Mouse (Mus musculus) intestine, embryonic 14.5 days (tissue): ENCODE results near the gene Chst8. TPM values are rescaled to one million over a fixed set of nuclear protein-coding genes. Genes with fewer than 3 reads are reported as not detected.
A peak's percentile ranks its signal among the peaks of the same experiment; 100 is the strongest.

ENCODE experiments used
- ATAC-seq: fragments of 200-750 bp; cut with Nextera tagmentation; replicated peaks from 2 replicates; pipeline ENCODE4 v1.8.0; 2017; ENCODE audit warnings: low read depth, moderate number of reproducible peaks, moderate TSS enrichment, moderate library complexity; ENCODE audit not compliant: low FRiP score, low TSS enrichment
- DNase-seq: peaks from one replicate; pipeline ENCODE4 v3.0.0-alpha.2; 2018; ENCODE audit warnings: low spot score
- H3K27ac ChIP-seq: fragments of 300-500 bp; sonication (generic); 2 replicates; pipeline ENCODE4 v1.5.1; 2014; ENCODE audit warnings: low read depth, mild to moderate bottlenecking, control low read depth
- H3K27me3 ChIP-seq: fragments of 300-500 bp; sonication (generic); replicated peaks from 2 replicates; pipeline ENCODE4 v1.6.1; 2014; ENCODE audit warnings: low read length, control low read depth; ENCODE audit not compliant: control insufficient read depth, insufficient read depth
- H3K36me3 ChIP-seq: fragments of 300-500 bp; sonication (generic); 2 replicates; pipeline ENCODE4 v1.6.1; 2014; ENCODE audit warnings: low read length, control low read depth; ENCODE audit not compliant: control insufficient read depth, insufficient read depth
- H3K4me1 ChIP-seq: fragments of 300-500 bp; sonication (generic); replicated peaks from 2 replicates; pipeline ENCODE4 v1.6.1; 2014; ENCODE audit warnings: low read length, control low read depth, mixed read lengths; ENCODE audit not compliant: control insufficient read depth, insufficient read depth
- H3K4me2 ChIP-seq: fragments of 300-500 bp; sonication (generic); 2 replicates; pipeline ENCODE4 v1.6.1; 2014; ENCODE audit warnings: low read length
- H3K4me3 ChIP-seq: fragments of 300-500 bp; sonication (generic); 2 replicates; pipeline ENCODE4 v1.5.1; 2014; ENCODE audit warnings: low read depth, low read length, control low read depth, mixed read lengths
- H3K9ac ChIP-seq: fragments of 300-500 bp; sonication (generic); 2 replicates; pipeline ENCODE4 v1.6.1; 2014; ENCODE audit warnings: mild to moderate bottlenecking, low read length
- H3K9me3 ChIP-seq: fragments of 300-500 bp; sonication (generic); 2 replicates; pipeline ENCODE4 v1.6.1; 2016; ENCODE audit warnings: low read length, control low read depth; ENCODE audit not compliant: control insufficient read depth
- WGBS: fragments of 180-500 bp; shearing (Covaris S2); extraction: QIAGEN DNeasy Blood & Tissue Kit; methylation state at CpG from one replicate; pipeline ENCODE4 v1.1.7; 2014; 5-methylcytosine and 5-hydroxymethylcytosine counted together
- polyA plus RNA-seq: library from polyadenylated mRNA; unstranded; fragments of >200 nt; fragmentation: Nextera tagmentation; extraction: Ambion mirVana; gene quantifications from 2 replicates; pipeline ENCODE4 v1.2.1, GENCODE M21; 2014

Chst8 gene
- polyA plus RNA-seq, 1 experiment from 2014 or later: 2.8 TPM

DNA sequence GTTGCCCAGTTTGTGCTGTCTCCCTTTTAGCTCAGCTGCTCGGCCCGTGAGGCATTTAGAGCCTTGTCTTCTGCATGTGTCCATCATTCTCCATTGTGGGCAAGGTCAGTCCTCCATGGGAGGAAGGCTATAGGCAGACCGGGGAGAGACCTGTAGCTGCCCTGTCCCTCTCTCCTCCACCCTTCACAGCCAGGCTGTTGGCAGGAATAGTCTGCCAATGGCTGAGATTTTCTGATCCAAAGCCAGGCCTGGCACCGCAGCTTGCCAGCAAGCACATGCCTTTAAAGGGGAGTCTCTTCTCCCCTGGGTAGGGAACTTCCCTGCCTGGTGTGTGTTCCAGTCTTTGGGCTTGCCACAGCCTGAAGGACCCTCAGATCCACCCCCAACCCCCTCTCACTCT lies 103.4 kb downstream of the Chst8 start:
- no peak overlapping the region for H3K27ac ChIP-seq
- H3K9me3 ChIP-seq: no peaks in the 10 kb centered on the region
- no peak overlapping the region for H3K4me3 ChIP-seq
- H3K4me1 ChIP-seq: no peaks in the 10 kb centered on the region
- no peaks in the 10 kb centered on the region for H3K36me3 ChIP-seq
- H3K4me2 ChIP-seq: no peak overlapping the region
- ATAC-seq (no peak), DNase-seq (no peak)
- WGBS: 83% methylated on average over 4 of the region's 4 CpGs
- H3K27me3 ChIP-seq: no peaks in the 10 kb centered on the region
- H3K9ac ChIP-seq: no peak overlapping the region

DNA sequence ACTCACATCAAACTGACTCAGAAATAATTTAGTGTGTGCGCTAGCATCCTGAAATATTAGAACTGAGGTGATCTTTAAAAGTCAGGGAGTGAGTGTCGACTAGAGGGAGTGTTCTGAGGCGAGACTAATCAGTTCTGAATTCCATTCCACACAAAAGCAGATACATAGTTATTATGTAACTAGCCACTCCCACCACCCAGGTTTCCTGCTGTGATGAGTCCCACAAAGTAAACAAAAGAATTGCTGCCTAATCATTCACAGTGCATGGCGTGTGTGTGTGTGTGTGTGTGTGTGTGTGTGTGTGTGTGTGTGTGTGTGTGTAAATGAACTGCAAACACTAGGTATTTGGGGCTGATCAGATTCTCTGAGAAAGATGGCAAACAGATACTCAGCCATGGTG lies 108.1 kb downstream of the Chst8 start:
- H3K27me3 ChIP-seq: no peaks in the 10 kb centered on the region
- no peak overlapping the region for H3K4me3 ChIP-seq
- 36% methylated on average over 4 of the region's 4 CpGs for whole genome bisulfite sequencing
- H3K9me3 ChIP-seq: no peaks in the 10 kb centered on the region
- H3K9ac ChIP-seq: no peak overlapping the region
- ATAC-seq (peak; percentile 84), DNase-seq (no peak)
- H3K4me1 ChIP-seq: 0 out of 2 replicates have a peak, but pooled peaks cover 2% of the 10 kb centered on the region
- H3K4me2 ChIP-seq: no peak overlapping the region
- H3K27ac ChIP-seq: no peak overlapping the region
- H3K36me3 ChIP-seq: no peaks in the 10 kb centered on the region

DNA sequence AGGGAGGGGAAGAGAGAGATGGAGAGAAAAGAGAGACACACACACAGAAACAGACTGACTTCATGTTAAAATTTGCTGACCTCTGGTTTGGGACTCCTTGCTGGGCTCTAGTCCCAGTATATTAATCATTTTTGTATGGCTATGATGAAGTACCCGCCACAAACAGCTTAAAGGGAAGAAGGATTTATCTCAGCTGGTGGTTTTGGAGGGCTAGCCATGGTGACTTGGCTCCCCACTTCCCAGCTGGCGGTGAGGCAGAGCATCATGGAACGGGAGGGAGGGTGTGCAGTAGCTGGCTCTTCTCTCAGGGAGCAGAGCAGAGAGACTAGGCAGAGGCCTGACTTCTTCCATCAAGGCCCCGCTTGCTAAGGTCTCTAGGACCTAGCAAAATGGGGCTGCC lies 109.1 kb downstream of the Chst8 start:
- no peaks in the 10 kb centered on the region for H3K36me3 ChIP-seq
- no peak overlapping the region for H3K9ac ChIP-seq
- H3K4me2 ChIP-seq: no peak overlapping the region
- 0 out of 2 replicates have a peak, but pooled peaks cover 2% of the 10 kb centered on the region for H3K4me1 ChIP-seq
- H3K4me3 ChIP-seq: no peak overlapping the region
- DNase-seq (no peak), ATAC-seq (no peak; the same call in 1 of the 2 replicates)
- 63% methylated on average over 4 of the region's 4 CpGs for WGBS
- no peaks in the 10 kb centered on the region for H3K9me3 ChIP-seq
- H3K27ac ChIP-seq: no peak overlapping the region
- H3K27me3 ChIP-seq: no peaks in the 10 kb centered on the region

DNA sequence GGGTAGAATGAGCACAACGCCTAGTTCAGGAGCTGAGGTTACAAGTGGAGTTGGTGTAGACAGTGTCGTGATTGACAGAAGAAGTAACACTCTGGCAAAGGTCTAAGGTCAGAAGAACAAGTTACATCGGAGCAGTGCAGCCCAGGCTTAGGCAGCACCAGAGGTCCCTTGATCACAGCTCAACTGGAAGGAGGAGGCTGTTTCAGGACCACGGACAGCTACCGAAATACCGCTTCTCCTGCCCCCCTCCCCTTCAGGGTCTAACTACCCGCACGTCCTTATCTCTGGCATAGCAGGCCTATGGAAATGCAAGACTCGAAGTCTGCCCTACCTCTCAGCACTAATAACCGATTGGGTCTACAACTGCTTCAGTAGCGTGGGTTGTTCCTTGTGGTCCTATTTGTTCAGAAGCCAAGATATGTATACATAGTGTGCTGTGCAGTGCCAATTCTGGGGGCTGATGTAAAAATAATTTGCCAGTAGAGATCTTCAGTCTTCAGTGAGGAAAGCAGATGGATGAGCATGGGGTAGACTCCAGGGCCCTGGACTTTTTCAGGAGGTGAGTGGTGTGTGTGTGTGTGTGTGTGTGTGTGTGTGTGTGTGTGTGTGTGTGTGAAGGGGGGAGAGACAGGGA lies 109.7 kb downstream of the Chst8 start:
- 15% methylated on average over 11 of the region's 11 CpGs for WGBS
- DNase-seq: peak; percentile 90
- ATAC-seq: 0 out of 2 replicates have a peak, but pooled peaks have one; percentile 18
- no peak overlapping the region for H3K4me3 ChIP-seq
- no peaks in the 10 kb centered on the region for H3K27me3 ChIP-seq
- H3K36me3 ChIP-seq: no peaks in the 10 kb centered on the region
- no peaks in the 10 kb centered on the region for H3K9me3 ChIP-seq
- H3K4me1 ChIP-seq: 0 out of 2 replicates have a peak, but pooled peaks cover 2% of the 10 kb centered on the region
- H3K27ac ChIP-seq: no peak overlapping the region
- H3K9ac ChIP-seq: no peak overlapping the region
- no peak overlapping the region for H3K4me2 ChIP-seq

DNA sequence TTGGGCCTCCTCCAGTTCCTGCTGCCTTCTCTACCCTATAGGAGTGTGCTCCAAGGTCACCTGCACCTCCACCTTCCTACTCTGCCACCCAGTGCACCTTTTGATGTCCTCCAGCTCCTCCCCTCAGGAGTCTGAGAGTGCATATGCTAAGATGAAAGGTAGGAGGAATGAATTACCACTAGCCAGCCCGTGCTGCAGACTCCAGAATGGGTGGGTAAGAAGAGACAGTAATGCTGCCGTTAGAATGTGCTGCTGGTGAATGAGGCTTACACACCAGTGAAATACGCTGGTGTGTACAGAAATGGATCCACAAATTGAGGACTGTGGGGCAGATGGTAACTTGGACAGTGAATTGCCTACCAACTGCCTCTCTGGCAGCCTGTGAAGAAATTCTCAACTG lies 112.6 kb downstream of the Chst8 start:
- Histone ChIP-seq H3K4me2 (no peak overlapping the region), H3K4me1 (0 out of 2 replicates have a peak, but pooled peaks cover 2% of the 10 kb centered on the region), H3K4me3 (no peak overlapping the region), H3K36me3 (no peaks in the 10 kb centered on the region), H3K27ac (no peak overlapping the region), H3K27me3 (no peaks in the 10 kb centered on the region), H3K9me3 (no peaks in the 10 kb centered on the region), H3K9ac (no peak overlapping the region)
- no peak for ATAC-seq
- 64% methylated on average over 3 of the region's 3 CpGs for WGBS
- no peak for DNase-seq

DNA sequence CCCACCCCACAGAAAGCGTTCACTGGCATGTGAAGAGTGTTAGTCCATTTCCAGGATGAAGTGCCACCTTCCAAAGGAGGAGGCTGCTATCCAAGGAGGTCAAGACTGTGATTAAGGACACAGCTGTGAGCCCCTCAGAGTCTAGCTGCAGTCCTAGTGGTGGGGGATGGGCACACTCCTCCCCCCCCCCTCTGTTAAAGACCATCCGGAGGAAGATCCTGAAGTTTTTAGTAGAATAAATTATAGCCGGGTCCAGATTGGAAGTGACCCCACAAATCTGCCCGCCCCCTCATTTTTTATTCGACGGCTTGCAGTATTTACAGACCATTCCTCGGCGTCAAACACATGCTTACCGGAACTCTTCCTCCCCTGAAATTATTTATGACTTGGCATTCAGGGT lies 114.3 kb downstream of the Chst8 start:
- no peaks in the 10 kb centered on the region for H3K36me3 ChIP-seq
- no peak overlapping the region for H3K9ac ChIP-seq
- no peak overlapping the region for H3K4me3 ChIP-seq
- no peaks in the 10 kb centered on the region for H3K27me3 ChIP-seq
- no peaks in the 10 kb centered on the region for H3K9me3 ChIP-seq
- ATAC-seq (no peak), DNase-seq (no peak)
- H3K27ac ChIP-seq: no peak overlapping the region
- no peak overlapping the region for H3K4me2 ChIP-seq
- H3K4me1 ChIP-seq: no peaks in the 10 kb centered on the region
- 75% methylated on average over 9 of the region's 9 CpGs for WGBS

DNA sequence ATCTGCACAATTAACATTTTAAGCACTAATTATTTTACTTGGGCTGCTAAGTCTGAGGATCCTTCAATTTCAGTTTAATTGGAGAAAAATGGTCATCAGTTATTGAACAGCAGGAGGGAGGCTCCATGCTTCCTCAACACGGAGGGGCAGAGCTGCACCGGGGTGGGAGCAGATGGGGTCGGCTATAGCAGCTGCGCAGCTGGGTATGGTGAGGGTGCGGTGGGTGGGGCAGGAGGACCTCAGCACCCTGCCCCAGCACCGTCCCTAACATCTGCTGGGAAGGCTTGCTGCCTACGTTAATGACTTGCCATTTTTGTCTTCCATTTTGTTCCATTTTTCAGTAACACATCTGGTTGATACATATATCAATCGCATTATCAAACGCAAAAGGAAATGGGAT lies 116.4 kb downstream of the Chst8 start:
- H3K4me1 ChIP-seq: no peaks in the 10 kb centered on the region
- H3K36me3 ChIP-seq: no peaks in the 10 kb centered on the region
- no peaks in the 10 kb centered on the region for H3K27me3 ChIP-seq
- ATAC-seq (no peak), DNase-seq (no peak)
- H3K4me3 ChIP-seq: no peak overlapping the region
- no peaks in the 10 kb centered on the region for H3K9me3 ChIP-seq
- WGBS: 72% methylated on average over 9 of the region's 9 CpGs
- no peak overlapping the region for H3K9ac ChIP-seq
- no peak overlapping the region for H3K27ac ChIP-seq
- no peak overlapping the region for H3K4me2 ChIP-seq

DNA sequence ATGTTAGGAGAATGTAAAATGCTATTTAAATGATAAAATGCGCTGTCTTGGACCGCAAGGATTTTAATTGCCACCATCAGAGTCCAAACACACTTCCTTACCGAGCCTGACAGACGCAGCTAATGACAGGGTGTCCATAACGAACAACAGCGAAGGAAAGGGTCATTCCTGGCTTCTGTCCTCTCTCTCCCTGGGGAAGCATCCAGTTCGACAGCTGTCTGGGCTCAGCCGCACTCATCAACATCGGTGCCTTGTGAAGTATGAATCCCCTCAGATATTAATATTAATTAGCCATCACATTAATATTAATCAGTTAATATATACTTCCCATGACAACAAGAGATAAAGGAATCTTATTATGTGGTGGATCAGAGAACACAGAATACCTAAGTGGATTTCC lies 117.6 kb downstream of the Chst8 start:
- no peaks in the 10 kb centered on the region for H3K9me3 ChIP-seq
- H3K36me3 ChIP-seq: no peaks in the 10 kb centered on the region
- no peaks in the 10 kb centered on the region for H3K4me1 ChIP-seq
- H3K9ac ChIP-seq: no peak overlapping the region
- DNase-seq: no peak
- H3K4me2 ChIP-seq: no peak overlapping the region
- H3K4me3 ChIP-seq: no peak overlapping the region
- 61% methylated on average over 9 of the region's 9 CpGs for WGBS
- H3K27ac ChIP-seq: no peak overlapping the region
- H3K27me3 ChIP-seq: no peaks in the 10 kb centered on the region
- ATAC-seq: no peak

DNA sequence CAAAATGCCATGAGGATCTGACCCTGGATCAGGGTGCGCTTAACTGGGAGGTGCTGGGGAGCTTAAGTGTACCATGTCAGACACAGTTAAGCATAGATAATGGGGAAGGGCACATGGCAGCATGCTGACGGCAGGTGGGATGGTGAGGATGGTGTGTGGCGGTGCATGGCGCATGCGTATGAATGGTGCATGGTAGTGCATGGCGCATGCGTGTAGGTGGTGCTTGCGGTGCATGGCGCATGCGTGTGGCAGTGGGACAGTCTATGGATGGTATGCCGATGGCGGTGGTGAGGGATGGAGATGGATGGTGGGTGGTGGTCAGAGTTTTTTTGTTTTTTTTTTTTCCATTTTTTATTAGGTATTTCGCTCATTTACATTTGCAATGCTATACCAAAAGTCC lies 118.6 kb downstream of the Chst8 start:
- H3K4me3 ChIP-seq: no peak overlapping the region
- H3K4me2 ChIP-seq: no peak overlapping the region
- H3K27ac ChIP-seq: no peak overlapping the region
- no peaks in the 10 kb centered on the region for H3K9me3 ChIP-seq
- DNase-seq: no peak
- H3K27me3 ChIP-seq: no peaks in the 10 kb centered on the region
- H3K4me1 ChIP-seq: peaks cover 2% of the 10 kb centered on the region; the same call in 1 of the 2 replicates
- no peak overlapping the region for H3K9ac ChIP-seq
- no peaks in the 10 kb centered on the region for H3K36me3 ChIP-seq
- ATAC-seq: no peak
- 94% methylated on average over 13 of the region's 13 CpGs for WGBS
